Mouse (Mus musculus) forebrain, embryonic 15.5 days (tissue): ENCODE measurements around the gene Glmn. TPM values are rescaled to one million over a fixed set of nuclear protein-coding genes. Genes with fewer than 3 reads are reported as not detected.

Source experiments
- ATAC-seq: fragments of 200-750 bp; cut with Nextera tagmentation; replicated peaks from 2 replicates; pipeline ENCODE4 v1.8.0; 2017; ENCODE audit warnings: mild to moderate bottlenecking, moderate TSS enrichment, moderate library complexity
- H3K27ac ChIP-seq: fragments of 300-500 bp; sonication (generic); replicated peaks from 2 replicates; pipeline ENCODE4 v1.5.1; 2015; ENCODE audit warnings: mild to moderate bottlenecking, inconsistent platforms
- H3K27me3 ChIP-seq: fragments of 300-500 bp; sonication (generic); 2 replicates; pipeline ENCODE4 v1.6.1; 2015; ENCODE audit warnings: inconsistent platforms
- H3K36me3 ChIP-seq: fragments of 300-500 bp; sonication (generic); 2 replicates; pipeline ENCODE4 v1.6.1; 2015; ENCODE audit warnings: mild to moderate bottlenecking, inconsistent platforms
- H3K4me1 ChIP-seq: fragments of 300-500 bp; sonication (generic); 2 replicates; pipeline ENCODE4 v1.6.1; 2015; ENCODE audit warnings: inconsistent platforms
- H3K4me2 ChIP-seq: fragments of 300-500 bp; sonication (generic); replicated peaks from 2 replicates; pipeline ENCODE4 v1.6.1; 2015; ENCODE audit warnings: mild to moderate bottlenecking, inconsistent platforms
- H3K4me3 ChIP-seq: fragments of 300-500 bp; sonication (generic); 2 replicates; pipeline ENCODE4 v1.5.1; 2015; ENCODE audit warnings: mild to moderate bottlenecking, inconsistent platforms
- H3K9ac ChIP-seq: fragments of 300-500 bp; sonication (generic); replicated peaks from 2 replicates; pipeline ENCODE4 v1.6.1; 2015; ENCODE audit warnings: mild to moderate bottlenecking, inconsistent platforms
- H3K9me3 ChIP-seq: fragments of 300-500 bp; sonication (generic); 2 replicates; pipeline ENCODE4 v1.6.1; 2016; ENCODE audit warnings: inconsistent platforms
- WGBS: fragments of 180-500 bp; shearing (Covaris S2); methylation state at CpG from one replicate; pipeline ENCODE4 v1.1.7; 2015; ENCODE audit warnings: mixed read lengths; 5-methylcytosine and 5-hydroxymethylcytosine counted together
- polyA plus RNA-seq: library from polyadenylated mRNA; unstranded; fragments of >200 nt; fragmentation: Nextera tagmentation; extraction: Ambion mirVana; gene quantifications from 2 replicates; pipeline ENCODE4 v1.2.1, GENCODE M21; 2015

The Glmn gene
- polyA plus RNA-seq, 1 experiment from 2014 or later = 30.3 TPM

- H3K27ac ChIP-seq = no peak overlapping the region
- H3K27me3 ChIP-seq = no peaks in the 10 kb centered on the region
- H3K4me2 ChIP-seq = no peak overlapping the region
- H3K4me1 ChIP-seq = no peaks in the 10 kb centered on the region
- no peak overlapping the region for H3K9ac ChIP-seq
- no peaks in the 10 kb centered on the region for H3K9me3 ChIP-seq
- no peak overlapping the region for H3K4me3 ChIP-seq
- no peak for ATAC-seq
- WGBS = 93% methylated on average over 5 of the region's 5 CpGs
- H3K36me3 ChIP-seq = peaks cover 23% of the 10 kb centered on the region
These were observed 43.4 kb downstream of the Glmn start for GRCm38 (mm10) chr5:107554336-107554735.

GRCm38 (mm10) chr5:107548444-107548843 is 49.2 kb downstream of the Glmn start:
- ATAC-seq = no peak
- no peaks in the 10 kb centered on the region for H3K9me3 ChIP-seq
- 91% methylated on average over 3 of the region's 3 CpGs for WGBS
- no peak overlapping the region for H3K4me2 ChIP-seq
- H3K27ac ChIP-seq = no peak overlapping the region
- H3K4me3 ChIP-seq = no peak overlapping the region
- H3K4me1 ChIP-seq = no peaks in the 10 kb centered on the region
- no peaks in the 10 kb centered on the region for H3K27me3 ChIP-seq
- H3K9ac ChIP-seq = no peak overlapping the region
- H3K36me3 ChIP-seq = peaks cover 12% of the 10 kb centered on the region

GRCm38 (mm10) chr5:107547955-107548354 is 49.7 kb downstream of the Glmn start:
- Histone ChIP-seq H3K4me1 (no peaks in the 10 kb centered on the region), H3K9me3 (no peaks in the 10 kb centered on the region), H3K9ac (no peak overlapping the region), H3K27ac (no peak overlapping the region), H3K4me3 (no peak overlapping the region), H3K4me2 (no peak overlapping the region), H3K36me3 (peaks cover 12% of the 10 kb centered on the region), H3K27me3 (no peaks in the 10 kb centered on the region)
- WGBS = 90% methylated on average over 3 of the region's 3 CpGs
- ATAC-seq = no peak

- Histone ChIP-seq H3K4me3 (no peak overlapping the region), H3K36me3 (peaks cover 9% of the 10 kb centered on the region), H3K9me3 (no peaks in the 10 kb centered on the region), H3K27me3 (no peaks in the 10 kb centered on the region), H3K9ac (no peak overlapping the region), H3K27ac (no peak overlapping the region), H3K4me1 (peaks cover 5% of the 10 kb centered on the region; the same call in 1 of the 2 replicates), H3K4me2 (no peak overlapping the region)
- ATAC-seq = no peak
- WGBS = 88% methylated on average over 4 of the region's 4 CpGs
These were observed 51.8 kb downstream of the Glmn start for GRCm38 (mm10) chr5:107545927-107546326.

GRCm38 (mm10) chr5:107541696-107542095 is 56.0 kb downstream of the Glmn start:
- Histone ChIP-seq H3K27ac (no peak overlapping the region), H3K4me2 (no peak overlapping the region), H3K9ac (no peak overlapping the region), H3K4me3 (no peak overlapping the region), H3K27me3 (no peaks in the 10 kb centered on the region), H3K36me3 (no peaks in the 10 kb centered on the region), H3K4me1 (peaks cover 5% of the 10 kb centered on the region; the same call in 1 of the 2 replicates), H3K9me3 (no peaks in the 10 kb centered on the region)
- WGBS = 14% methylated on average over 7 of the region's 7 CpGs
- ATAC-seq = no peak

GRCm38 (mm10) chr5:107534581-107534980 is 63.1 kb downstream of the Glmn start, which contains the start of gene 1700028K03Rik:
TSS of gene 1700028K03Rik (plus strand) at chr5:107534709.
- Histone ChIP-seq H3K4me2 (no peak within 1 kb of the TSS), H3K9ac (no peak within 1 kb of the TSS), H3K36me3 (no peaks in the 10 kb centered on the region), H3K9me3 (no peaks in the 10 kb centered on the region), H3K4me1 (no peaks in the 10 kb centered on the region), H3K4me3 (no peak within 1 kb of the TSS), H3K27me3 (no peaks in the 10 kb centered on the region), H3K27ac (no peak within 1 kb of the TSS)
- ATAC-seq = no peak
- WGBS = 73% methylated on average over 15 of the region's 15 CpGs

GRCm38 (mm10) chr5:107533590-107533989 is 64.1 kb downstream of the Glmn start:
- 65% methylated on average over 2 of the region's 2 CpGs for WGBS
- H3K4me1 ChIP-seq = no peaks in the 10 kb centered on the region
- ATAC-seq = no peak
- H3K4me3 ChIP-seq = no peak overlapping the region
- no peaks in the 10 kb centered on the region for H3K9me3 ChIP-seq
- no peaks in the 10 kb centered on the region for H3K36me3 ChIP-seq
- H3K27me3 ChIP-seq = no peaks in the 10 kb centered on the region
- no peak overlapping the region for H3K4me2 ChIP-seq
- no peak overlapping the region for H3K27ac ChIP-seq
- H3K9ac ChIP-seq = no peak overlapping the region

- Histone ChIP-seq H3K4me3 (no peak overlapping the region), H3K27ac (no peak overlapping the region), H3K36me3 (no peaks in the 10 kb centered on the region), H3K9me3 (no peaks in the 10 kb centered on the region), H3K9ac (no peak overlapping the region), H3K4me2 (no peak overlapping the region), H3K4me1 (no peaks in the 10 kb centered on the region), H3K27me3 (no peaks in the 10 kb centered on the region)
- WGBS = 95% methylated on average over 3 of the region's 3 CpGs
- no peak for ATAC-seq
These were observed 68.8 kb downstream of the Glmn start for GRCm38 (mm10) chr5:107528856-107529255.

GRCm38 (mm10) chr5:107524281-107524680 is 73.4 kb downstream of the Glmn start:
- WGBS = 86% methylated on average over 10 of the region's 10 CpGs
- ATAC-seq = no peak

GRCm38 (mm10) chr5:107521897-107522296 is 75.8 kb downstream of the Glmn start:
- Histone ChIP-seq H3K4me3 (no peak overlapping the region), H3K4me2 (no peak overlapping the region), H3K36me3 (no peaks in the 10 kb centered on the region), H3K4me1 (peaks cover 5% of the 10 kb centered on the region; the same call in 1 of the 2 replicates), H3K9ac (no peak overlapping the region), H3K27ac (no peak overlapping the region), H3K9me3 (no peaks in the 10 kb centered on the region), H3K27me3 (no peaks in the 10 kb centered on the region)
- no peak for ATAC-seq
- 84% methylated on average over 7 of the region's 7 CpGs for WGBS

More at GRCm38 (mm10) chr5:107524281-107524680, 73.4 kb downstream of the Glmn start:
- Histone ChIP-seq H3K9me3 (no peaks in the 10 kb centered on the region), H3K4me3 (no peak overlapping the region), H3K9ac (no peak overlapping the region), H3K27ac (no peak overlapping the region), H3K36me3 (no peaks in the 10 kb centered on the region), H3K4me1 (no peaks in the 10 kb centered on the region), H3K27me3 (no peaks in the 10 kb centered on the region), H3K4me2 (no peak overlapping the region)

GRCm38 (mm10) chr5:107521386-107521785 is 76.3 kb downstream of the Glmn start:
- no peak for ATAC-seq

GRCm38 (mm10) chr5:107518602-107519001 is 79.1 kb downstream of the Glmn start:
- no peak overlapping the region for H3K9ac ChIP-seq
- WGBS = 83% methylated on average over 4 of the region's 4 CpGs
- H3K27me3 ChIP-seq = no peaks in the 10 kb centered on the region
- H3K36me3 ChIP-seq = no peaks in the 10 kb centered on the region
- peaks cover 5% of the 10 kb centered on the region; the same call in 1 of the 2 replicates for H3K4me1 ChIP-seq
- H3K4me3 ChIP-seq = no peak overlapping the region
- no peaks in the 10 kb centered on the region for H3K9me3 ChIP-seq
- no peak overlapping the region for H3K27ac ChIP-seq
- H3K4me2 ChIP-seq = no peak overlapping the region
- no peak for ATAC-seq

More at GRCm38 (mm10) chr5:107521386-107521785, 76.3 kb downstream of the Glmn start:
- H3K36me3 ChIP-seq = no peaks in the 10 kb centered on the region
- peaks cover 5% of the 10 kb centered on the region; the same call in 1 of the 2 replicates for H3K4me1 ChIP-seq
- H3K27ac ChIP-seq = no peak overlapping the region
- no peak overlapping the region for H3K4me3 ChIP-seq
- no peaks in the 10 kb centered on the region for H3K27me3 ChIP-seq
- H3K4me2 ChIP-seq = no peak overlapping the region
- WGBS = 90% methylated on average over 6 of the region's 6 CpGs
- no peaks in the 10 kb centered on the region for H3K9me3 ChIP-seq
- no peak overlapping the region for H3K9ac ChIP-seq

GRCm38 (mm10) chr5:107516087-107516486 is 81.6 kb downstream of the Glmn start:
- no peak overlapping the region for H3K27ac ChIP-seq
- no peak overlapping the region for H3K4me3 ChIP-seq
- peaks cover 7% of the 10 kb centered on the region for H3K36me3 ChIP-seq
- H3K9ac ChIP-seq = no peak overlapping the region
- H3K4me2 ChIP-seq = no peak overlapping the region
- H3K27me3 ChIP-seq = no peaks in the 10 kb centered on the region
- no peak for ATAC-seq
- WGBS = 90% methylated on average over 1 of the region's 1 CpGs
- peaks cover 5% of the 10 kb centered on the region; the same call in 1 of the 2 replicates for H3K4me1 ChIP-seq
- H3K9me3 ChIP-seq = no peaks in the 10 kb centered on the region
